Mouse (Mus musculus) gastrocnemius, postnatal 10 days (tissue): ENCODE measurements around the gene Nxf1. TPM values are rescaled to one million over a fixed set of nuclear protein-coding genes. Genes with fewer than 3 reads are reported as not detected.
"Not testable (repeated sequence)": the region's sequence is repeated elsewhere in the genome, so short reads cannot be mapped to it uniquely, and the experiment has no call there.

Experiments
- DNase-seq: peaks from one replicate; pipeline ENCODE4 v3.0.0; 2021; ENCODE audit warnings: mixed read lengths
- total RNA-seq, 2 experiments: library from RNA; stranded (reverse); gene quantifications; 2 replicates each; pipeline ENCODE4 v1.2.3; 2021

Gene Nxf1
- total RNA-seq, 2 experiments from 2014 or later = 40.8 to 61.8 TPM

DNA sequence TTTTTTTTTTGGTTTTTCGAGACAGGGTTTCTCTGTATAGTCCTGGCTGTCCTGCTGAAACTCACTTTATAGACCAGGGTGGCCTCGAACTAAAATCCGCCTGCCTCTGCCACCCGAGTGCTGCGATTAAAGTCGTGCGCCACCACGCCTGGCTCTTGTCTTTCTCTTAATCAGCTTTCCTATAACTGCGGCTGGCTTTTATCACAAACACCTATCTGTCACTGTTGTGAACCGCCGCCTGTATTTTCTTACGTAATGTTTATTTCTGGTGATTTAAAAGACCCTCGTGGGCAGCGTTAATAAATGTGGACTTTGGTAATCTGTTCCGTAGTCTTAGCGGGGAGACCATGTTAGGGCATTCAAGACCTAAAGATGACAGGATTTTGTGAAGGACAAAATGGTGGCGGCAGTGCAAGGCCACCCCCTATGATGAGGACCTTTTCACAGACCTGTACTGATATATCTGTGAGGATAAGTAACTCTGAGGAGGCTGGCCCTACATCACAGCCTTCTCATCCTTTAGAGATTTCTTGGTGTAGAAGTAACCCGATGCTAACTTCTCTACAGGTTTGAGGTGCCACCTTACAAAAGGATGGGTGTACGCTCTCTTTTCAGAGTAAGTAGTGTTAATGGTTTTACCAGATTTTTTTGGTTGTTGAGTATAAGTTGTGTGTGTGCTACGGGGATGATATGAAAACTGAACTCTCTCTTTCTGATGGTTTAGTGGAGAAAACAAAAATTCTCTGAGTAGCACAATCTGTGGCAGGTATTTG is 33.1 kb upstream of the Nxf1 start:
- no peak for DNase-seq

DNA sequence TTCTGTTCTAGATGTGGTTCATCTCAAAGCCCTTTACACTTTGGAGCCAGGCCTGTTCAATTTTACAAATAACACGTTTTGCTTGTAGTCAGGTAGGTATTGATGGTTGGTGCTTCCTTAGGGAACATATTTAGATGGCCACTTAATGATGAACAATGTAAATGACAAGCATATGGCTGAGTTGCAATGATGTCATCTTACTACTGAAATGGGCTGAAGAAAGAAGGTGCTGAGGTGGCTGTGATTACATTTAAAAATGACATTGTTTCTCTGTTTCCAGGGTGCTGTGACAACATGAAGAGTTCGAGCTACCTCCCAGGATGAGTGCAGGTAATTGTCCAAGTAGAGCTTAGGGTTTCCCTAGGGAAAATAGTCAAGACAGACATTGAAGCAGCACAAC is 32.5 kb upstream of the Nxf1 start:
- DNase-seq = no peak

DNA sequence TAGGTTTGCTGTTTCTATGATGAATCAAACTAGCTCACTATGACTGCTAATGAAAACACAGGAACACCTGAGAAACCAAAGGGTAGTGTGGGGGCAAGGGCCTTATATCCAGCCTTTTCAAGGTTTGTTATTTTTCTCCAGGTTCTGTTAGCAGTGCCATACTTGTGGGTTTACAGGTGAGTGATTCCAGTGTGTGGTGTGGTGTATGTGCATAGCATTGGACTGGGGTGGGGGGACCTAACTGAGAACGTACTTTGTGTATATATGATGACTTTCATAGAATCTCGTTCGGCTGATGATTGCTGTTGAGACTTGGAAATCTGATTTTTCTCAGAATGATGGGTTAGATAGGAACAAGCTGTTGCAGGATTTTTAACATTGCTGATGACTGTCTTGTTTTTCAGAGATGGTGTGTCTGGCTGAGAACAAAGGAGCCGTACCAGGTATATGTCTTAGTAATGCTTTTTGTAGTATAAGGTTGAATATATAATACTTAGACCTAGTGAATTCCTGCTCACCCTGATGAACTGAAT is 31.7 kb upstream of the Nxf1 start:
- DNase-seq = no peak

DNA sequence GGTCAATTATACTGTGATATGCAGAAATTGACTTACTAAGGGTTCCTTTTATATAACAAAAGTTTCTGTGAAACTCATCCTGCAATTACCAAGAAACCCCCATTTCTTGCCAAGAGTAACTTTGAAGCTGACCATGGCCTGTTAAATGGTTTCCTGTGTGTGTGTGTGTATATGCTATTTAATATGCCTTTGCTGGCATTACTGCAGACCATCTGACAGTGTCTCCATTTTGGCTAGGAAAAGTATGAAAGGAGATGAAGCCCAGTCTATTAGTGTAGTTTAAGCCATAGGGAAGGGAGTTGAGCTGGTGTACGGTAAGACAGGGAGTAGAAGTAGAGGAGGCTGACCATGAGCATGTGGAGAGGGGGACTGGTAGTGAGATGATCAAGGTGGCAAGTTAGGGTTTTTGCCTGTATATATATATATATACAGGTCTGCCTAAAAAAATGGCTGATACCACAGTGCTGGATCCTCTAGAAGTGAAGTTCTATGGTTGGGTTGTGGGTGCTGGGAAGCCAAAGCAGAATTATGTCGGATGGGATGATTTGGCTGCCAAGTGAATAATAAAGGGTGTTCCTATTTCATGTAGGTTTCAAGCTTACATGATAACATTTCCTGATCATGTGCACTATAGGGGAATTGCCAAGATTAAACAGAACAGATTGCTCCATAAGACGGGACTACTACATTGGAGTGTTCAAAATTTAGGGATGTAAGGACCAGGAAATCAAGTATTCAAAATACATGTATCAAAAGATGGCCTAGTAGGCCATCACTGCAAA is 30.1 kb upstream of the Nxf1 start:
- DNase-seq = no peak

DNA sequence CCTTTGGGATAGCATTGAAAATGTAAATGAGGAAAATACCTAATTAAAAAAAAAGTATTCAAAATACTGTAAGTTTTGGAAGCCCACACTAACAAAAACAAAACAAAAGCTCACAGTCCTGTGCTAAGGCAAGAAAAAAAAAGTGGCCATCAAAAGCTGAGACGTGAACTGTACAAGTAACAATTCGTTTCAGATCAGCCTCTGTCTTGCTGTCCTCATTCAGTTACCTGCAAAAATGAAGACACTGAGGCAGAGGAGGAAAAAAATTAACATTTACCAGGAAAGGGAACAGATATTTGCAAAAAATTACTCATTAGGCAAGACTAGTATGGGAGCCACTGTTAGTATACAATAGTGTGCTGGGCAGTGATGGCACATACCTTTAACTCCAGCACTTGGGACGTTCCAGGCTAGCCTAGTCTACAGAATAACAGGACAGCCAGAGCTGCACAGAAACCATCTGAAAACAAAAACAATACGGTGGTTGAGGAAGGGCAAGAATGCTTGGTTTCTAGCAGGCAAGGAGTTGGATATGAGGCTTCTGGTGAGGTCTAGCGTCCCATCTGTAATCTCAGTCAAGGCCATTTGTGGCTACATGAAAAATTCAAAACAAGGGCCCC is 29.3 kb upstream of the Nxf1 start:
- DNase-seq = no peak

DNA sequence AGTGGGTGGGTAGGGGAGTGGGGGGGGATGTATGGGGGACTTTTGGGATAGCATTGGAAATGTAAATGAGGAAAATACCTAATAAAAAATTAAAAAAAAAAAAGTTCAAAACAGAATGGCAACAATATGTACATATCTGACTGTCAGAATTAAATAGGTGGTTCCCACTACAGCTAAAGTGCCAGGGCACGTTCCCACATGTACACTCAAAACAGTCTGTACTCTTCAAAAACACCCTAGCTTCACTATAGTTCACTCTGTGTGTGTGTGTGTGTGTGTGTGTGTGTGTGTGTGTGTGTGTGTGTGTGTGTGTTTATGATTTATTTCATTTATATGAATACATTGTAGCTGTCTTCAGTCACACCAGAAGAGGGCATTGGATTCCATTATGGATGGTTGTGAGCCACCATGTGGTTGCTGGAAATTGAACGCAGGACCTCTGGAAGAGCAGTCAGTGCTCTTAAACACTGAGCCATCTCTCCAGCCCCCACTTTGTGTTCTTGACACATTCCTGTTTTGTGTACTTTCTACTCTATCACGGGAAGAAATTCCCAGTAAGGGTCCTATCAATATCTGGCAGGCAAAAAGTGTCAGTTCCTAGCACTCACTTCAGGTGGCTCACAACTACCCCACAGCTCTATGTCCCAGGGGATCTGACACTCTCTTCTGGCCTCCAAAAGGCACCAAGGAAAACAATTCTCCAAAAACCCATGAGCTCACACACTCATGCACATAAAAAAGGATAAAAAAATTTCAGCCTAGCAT is 28.4 kb upstream of the Nxf1 start:
- not testable (repeated sequence) for DNase-seq

DNA sequence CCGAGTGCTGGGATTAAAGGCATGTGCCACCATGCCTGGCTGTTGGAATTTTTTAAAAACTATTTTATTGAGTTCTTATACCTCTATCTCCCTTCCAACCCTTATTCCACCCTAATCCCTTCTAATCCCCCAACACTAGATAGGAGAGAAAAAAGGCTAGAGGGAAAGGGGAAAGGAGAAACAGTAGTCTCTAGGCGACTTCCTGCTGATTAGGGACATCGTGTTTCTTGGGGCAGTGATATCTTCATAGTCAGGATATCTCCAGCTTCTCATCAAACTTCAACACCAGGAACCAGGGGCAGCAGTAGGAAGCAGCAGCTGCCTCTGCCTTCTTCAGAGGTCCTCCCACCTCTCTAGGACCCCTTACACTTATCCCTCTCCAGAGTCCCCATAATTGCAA is 22.5 kb upstream of the Nxf1 start:
- DNase-seq = no peak

DNA sequence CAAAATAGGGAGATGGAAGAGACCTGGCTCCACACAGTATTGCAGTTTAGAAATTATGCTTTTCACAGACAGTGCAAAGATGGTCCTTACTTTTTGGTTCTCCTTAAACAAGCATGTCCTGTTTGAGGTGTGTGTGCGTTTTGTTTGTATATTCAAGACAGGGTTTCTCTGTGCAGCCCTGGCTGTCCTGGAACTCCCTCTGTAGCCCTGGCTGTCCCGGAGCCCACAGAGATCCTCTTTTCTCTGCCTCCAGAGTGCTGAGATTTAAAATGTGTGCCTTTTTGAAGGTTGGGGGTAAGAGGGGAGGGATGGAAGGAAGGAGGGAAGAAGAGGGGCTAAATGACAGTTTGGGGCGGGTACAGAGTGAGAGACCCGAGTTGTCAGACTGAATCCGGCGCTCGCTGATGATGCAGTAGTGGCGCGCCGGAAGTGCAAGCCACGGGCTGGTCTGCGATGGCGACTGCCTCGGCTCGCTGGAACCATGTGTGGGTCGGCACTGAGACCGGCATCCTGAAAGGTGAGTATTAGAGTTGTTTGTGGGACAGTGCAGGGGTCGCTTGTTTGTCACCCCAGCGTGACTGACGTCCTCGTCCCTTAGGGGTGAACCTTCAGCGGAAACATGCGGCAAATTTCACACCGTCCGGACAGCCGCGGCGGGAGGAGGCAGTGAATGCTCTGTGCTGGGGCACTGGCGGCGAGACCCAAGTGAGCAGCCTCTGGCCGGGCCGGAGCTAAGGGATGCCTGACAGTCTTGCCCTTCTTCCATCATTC is 21.3 kb upstream of the Nxf1 start, which contains the start of gene Wdr74:
Gene Wdr74 (plus strand): TSS at position 439 of the 771 bp plus-strand sequence.
- peak; percentile 93 for DNase-seq

DNA sequence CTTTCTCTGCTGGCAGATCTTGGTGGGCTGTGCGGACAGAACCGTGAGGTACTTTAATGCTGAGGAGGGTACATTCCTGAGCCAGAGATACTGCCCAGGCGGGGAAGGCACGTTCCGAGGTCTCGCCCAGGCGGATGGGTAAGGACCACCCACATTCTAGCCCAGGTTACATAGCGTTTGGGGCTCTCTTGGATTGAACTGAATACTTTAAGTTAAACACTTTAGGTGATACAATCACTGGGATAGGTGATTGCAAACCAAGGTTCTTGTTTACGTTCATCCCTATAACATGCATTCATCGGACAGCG is 20.8 kb upstream of the Nxf1 start:
- DNase-seq = no peak

DNA sequence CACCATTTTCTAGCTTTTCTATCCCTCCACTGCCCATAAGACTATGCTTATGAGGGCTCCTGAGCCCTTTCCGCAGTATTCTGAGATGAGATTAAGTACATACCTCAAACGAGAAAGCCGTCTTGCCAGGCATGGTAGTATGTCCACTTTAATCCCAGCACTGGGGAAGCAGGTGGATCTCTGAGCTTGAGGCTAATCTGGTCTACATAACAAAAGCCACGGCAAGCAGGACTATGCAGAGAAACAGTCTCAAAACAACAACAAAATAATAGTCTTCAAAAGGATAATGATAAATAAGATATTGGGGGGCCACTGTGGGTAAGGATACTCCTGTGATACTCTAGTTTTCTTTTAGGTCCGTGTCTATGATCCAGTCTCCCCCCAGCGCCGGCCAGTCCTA is 18.0 kb upstream of the Nxf1 start:
- DNase-seq = no peak

DNA sequence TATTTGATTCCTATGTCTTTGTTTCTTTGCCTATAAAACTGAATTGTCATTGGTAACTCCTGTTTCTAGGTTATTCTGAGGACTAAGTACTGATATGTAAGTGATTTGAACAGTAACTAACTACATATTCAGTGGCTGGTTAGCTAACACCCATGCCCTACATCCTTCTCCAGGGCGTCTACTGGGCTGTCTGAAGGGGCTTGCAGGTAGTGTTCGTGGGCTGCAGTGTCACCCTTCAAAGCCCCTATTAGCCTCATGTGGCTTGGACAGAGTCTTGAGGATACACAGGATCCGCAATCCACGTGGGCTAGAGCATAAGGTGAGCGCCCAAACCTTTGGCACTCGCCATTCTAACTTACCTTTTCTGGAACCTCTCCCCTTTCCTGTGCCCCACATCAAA is 17.2 kb upstream of the Nxf1 start:
- no peak for DNase-seq

DNA sequence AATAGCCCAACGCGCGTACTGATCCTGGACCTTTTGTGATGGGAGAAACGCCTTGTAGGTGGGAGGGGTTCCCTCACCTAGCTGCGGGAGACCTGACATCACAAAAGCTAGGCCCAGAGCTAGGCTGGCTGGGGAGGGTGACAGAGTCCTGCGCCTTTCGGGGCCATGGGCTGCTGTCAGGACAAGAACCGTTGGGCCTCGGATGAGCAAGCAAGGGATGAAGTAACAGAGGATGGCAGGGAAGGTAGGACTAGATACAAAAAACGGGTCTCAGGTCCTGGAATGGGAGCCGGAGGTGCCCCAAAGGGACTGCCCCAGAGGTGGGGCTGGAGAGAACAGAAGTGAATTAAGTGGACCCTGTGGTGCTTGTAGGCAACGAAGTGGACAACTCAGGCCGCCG is 16.3 kb upstream of the Nxf1 start, which contains the start of gene 1700092M07Rik:
Gene 1700092M07Rik (plus strand): TSS at position 116 of the 400 bp plus-strand sequence.
- no peak for DNase-seq

DNA sequence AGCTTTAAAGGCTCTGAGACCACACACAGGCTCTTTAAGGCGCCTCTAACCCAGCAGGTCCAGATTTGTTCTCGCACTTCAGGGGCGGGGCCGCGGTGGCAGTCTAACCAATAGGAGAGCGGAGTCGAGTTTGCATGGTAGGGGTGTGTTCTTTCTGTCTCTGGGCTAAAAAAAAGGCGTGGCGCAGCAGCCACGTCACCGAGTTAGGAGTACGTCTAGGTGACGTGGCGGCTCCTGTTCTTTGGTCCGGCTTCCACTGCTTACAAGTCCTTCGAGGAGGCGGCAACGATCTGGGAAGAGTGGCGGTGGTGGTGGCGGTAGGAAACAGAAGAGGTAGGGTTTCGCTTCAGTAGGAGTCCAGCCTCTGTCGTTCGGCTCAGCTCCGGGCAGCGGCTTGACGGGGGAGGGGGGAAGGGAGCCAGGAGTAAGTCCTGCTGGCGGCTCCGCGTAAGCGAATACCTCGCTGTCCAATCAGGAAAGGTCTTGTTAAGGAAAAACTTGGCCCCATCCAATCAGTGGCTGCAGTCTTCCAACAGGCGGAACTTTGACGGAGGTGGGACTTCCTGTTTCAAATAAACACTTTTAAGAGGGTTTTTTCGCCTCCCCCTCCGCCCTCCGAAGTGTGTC is 15.5 kb upstream of the Nxf1 start, which contains the start of gene Stx5a:
Gene Stx5a (plus strand): TSS at position 171 of the 627 bp plus-strand sequence.
- peak; percentile 91 for DNase-seq

DNA sequence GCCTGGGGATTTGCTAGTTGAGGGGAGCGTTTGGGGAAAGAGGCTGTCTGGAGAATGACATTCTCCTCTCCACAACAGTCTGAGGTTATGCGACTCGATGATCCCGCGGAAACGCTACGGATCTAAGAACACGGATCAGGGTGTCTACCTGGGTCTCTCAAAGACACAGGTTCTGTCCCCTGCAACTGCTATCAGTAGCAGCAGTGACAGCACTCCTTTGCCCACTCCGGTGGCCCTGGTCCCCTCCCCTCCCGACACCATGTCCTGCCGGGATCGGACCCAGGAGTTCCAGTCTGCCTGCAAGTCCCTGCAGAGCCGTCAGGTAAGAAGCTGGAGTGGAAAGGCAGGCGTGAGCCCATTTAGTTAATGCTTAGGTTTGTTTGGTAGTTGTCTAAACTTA is 14.7 kb upstream of the Nxf1 start:
- DNase-seq = no peak

DNA sequence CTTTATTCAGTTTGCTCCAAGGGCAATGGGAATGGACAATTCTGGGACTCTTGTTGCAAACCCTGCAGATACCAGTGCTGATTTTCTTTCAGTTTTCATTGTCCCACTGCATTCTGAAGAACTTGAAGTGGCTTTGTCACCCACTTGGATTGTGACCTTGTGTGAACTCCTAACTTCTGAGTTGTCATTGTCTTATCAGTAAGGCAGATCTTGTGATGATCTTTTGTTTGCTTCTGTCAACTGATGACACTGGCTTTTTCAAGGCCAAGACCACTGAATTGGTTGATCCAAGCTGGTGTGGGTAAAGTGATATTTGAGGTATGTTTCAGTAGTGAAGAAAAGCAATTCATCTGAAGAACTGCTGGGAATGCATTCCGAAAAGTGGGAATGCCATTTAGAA is 11.5 kb upstream of the Nxf1 start:
- DNase-seq = no peak

DNA sequence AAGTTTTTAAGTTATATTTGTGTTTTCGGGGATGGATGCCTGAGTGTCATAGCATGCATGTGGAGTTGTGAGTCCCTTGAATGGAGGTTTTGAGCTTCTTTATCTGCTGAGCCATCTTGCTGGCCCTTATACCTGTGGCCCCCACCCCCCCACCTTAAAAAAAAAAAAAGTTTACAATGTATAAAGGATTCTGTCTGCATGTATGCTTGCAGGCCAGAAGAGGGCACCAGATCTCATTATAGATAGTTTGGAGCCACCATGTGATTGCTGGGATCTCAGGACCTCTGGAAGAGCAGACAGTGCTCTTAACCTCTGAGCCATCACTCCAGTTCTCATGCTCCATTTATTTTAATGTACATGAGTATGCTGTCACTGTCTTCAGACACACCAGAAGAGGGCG is 9.5 kb upstream of the Nxf1 start:
- no peak for DNase-seq

DNA sequence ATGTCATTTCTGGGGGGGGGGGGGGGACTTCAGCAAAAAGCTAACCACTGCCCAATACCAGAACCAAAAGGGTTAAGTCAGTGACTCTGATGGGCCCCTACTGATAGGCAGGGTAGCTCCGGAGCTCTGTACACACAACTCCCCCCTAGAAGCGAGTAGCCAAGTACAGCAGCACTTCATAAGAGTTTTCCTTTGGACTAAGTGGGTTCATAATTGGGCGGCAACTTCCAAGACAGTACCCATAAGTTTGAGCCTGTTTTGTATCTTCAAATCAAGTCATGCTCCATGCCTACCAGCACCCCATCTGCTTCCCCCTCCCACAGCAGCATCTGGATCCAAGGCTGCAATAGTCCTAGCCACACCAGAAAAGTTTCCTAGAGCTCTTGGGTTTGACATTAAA is 1.2 kb upstream of the Nxf1 start:
- DNase-seq = no peak

DNA sequence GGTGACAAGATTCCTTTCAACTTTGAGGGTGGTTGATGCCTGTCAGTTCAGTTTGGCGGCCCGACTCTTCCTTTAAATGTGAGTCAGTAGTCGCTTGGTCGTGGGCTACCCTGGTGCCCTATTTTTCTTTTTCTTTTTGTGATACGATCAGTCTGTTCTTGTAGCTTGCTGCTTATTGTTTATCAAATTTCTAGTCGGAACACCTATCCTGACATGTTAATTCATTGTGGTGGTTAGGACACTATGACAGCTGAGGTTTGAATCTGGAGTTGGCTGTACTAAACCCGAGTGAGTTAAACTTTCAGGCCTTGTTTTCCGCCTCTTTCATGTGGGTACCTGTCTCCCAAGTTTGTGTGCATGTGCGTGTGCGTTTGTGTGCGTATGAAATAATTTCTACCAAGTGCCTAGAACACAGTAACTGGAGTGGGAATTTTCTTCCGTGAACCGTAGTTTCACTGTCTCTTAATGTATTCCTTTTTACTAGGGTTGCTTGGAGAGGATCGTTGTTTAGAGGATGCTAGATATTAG is 662 bp downstream of the Nxf1 start:
- no peak for DNase-seq

DNA sequence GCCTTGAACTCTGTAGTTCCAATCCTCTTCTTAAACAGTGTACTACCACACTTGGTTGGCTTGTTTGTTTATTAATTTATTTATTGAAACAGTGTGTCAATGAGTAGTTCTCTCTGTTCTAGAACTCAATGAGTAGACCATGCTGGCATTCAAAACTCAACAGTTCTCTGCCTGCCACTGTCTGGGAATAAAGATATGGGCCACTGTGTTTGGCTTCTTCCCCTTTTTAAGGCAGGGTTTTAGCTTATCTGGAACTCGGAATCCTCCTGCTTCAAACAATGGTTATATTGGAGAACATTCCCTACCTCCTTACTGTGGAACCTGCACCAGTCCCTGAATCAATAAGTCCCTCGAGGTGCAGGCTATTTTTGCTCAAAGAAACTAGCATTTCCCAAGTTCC is 2.0 kb downstream of the Nxf1 start:
- DNase-seq = no peak

DNA sequence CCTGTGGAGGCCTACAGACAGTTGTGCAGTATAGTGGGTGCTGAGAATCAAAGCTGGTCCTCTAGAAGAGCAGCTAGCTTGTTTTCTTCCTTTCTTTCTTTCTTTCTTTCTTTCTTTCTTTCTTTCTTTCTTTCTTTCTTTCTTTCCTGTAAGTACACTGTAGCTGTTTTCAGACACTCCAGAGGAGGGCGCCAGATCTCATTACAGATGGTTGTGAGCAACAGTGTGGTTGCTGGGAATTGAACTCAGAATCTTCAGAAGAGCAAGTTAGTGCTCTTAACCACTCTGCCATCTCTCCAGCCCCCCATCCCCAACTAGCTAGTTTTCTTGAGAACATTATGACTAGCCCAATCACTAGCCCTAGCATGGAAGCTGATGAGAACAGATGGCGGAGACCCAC is 3.9 kb downstream of the Nxf1 start:
- DNase-seq = no peak

DNA sequence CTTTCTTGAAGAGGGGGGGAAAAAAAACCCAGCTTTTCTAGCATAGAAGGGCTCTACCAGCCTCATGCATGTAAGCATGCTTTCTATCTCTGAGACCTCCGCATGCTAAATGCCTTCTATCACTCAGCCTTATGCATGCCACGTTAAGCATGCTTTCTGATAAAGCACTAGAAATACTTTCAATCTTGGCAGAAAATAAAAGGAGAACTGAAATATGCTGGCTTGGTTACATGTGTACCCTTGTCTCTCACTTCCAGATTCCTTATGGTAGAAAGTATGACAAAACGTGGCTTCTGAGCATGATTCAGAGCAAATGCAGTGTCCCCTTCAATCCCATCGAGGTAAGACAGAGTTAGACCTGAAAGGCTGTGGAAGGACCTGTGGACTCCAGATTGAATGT is 6.4 kb downstream of the Nxf1 start:
- DNase-seq = no peak
